Mouse (Mus musculus): ENCODE results near the gene Ptk7. TPM values are rescaled to one million over a fixed set of nuclear protein-coding genes. Genes with fewer than 3 reads are reported as not detected.
A peak's percentile ranks its signal among the peaks of the same experiment; 100 is the strongest.

Ptk7 gene
- total and polyA plus RNA-seq, 2 experiments from 2014 or later = 22.5 to 62.6 TPM

- Histone ChIP-seq H3K9ac (replicated peaks; ENCODE audit: low read length, poor library complexity, severe bottlenecking) (no peak overlapping the region), H3K9me3 (ENCODE audit: low read length) (no peaks in the 10 kb centered on the region), H3K4me2 (ENCODE audit: low read depth, low read length, poor library complexity, severe bottlenecking) (no peak overlapping the region), H3K27me3 (ENCODE audit: insufficient read depth, low read length) (no peaks in the 10 kb centered on the region), H3K4me1 (ENCODE audit: insufficient read depth, low read length) (no peaks in the 10 kb centered on the region), H3K4me3 (ENCODE audit: low read depth, low read length) (no peak overlapping the region), H3K36me3 (ENCODE audit: insufficient read depth, low read length) (peaks cover 25% of the 10 kb centered on the region), H3K27ac (ENCODE audit: low read depth, low read length) (no peak overlapping the region)
- 79% methylated on average over 19 of the region's 19 CpGs for WGBS
- DNase-seq (ENCODE audit: low spot score) = no peak
- ATAC-seq (ENCODE audit: low FRiP score) = no peak
- no peak for TF ChIP-seq CTCF (IDR thresholded peaks at IDR 0.05)
These were observed 37.9 kb downstream of the Ptk7 start for GRCm38 (mm10) chr17:46591406-46591805.

GRCm38 (mm10) chr17:46590439-46590838, 38.9 kb downstream of the Ptk7 start:
- ATAC-seq (ENCODE audit: low FRiP score) (no peak), DNase-seq (ENCODE audit: low spot score) (no peak)
- no peak for TF ChIP-seq CTCF (IDR thresholded peaks at IDR 0.05)
- no peaks in the 10 kb centered on the region for H3K27me3 ChIP-seq (ENCODE audit: insufficient read depth, low read length)
- peaks cover 32% of the 10 kb centered on the region for H3K36me3 ChIP-seq (ENCODE audit: insufficient read depth, low read length)
- WGBS = 93% methylated on average over 7 of the region's 7 CpGs
- H3K4me3 ChIP-seq (ENCODE audit: low read depth, low read length) = no peak overlapping the region
- no peaks in the 10 kb centered on the region for H3K4me1 ChIP-seq (ENCODE audit: insufficient read depth, low read length)
- H3K4me2 ChIP-seq (ENCODE audit: low read depth, low read length, poor library complexity, severe bottlenecking) = no peak overlapping the region
- H3K9me3 ChIP-seq (ENCODE audit: low read length) = no peaks in the 10 kb centered on the region
- no peak overlapping the region for H3K9ac ChIP-seq (replicated peaks; ENCODE audit: low read length, poor library complexity, severe bottlenecking)
- no peak overlapping the region for H3K27ac ChIP-seq (ENCODE audit: low read depth, low read length)

GRCm38 (mm10) chr17:46589635-46590314, 39.5 kb downstream of the Ptk7 start:
- Histone ChIP-seq H3K27me3 (ENCODE audit: insufficient read depth, low read length) (no peaks in the 10 kb centered on the region), H3K9ac (replicated peaks; ENCODE audit: low read length, poor library complexity, severe bottlenecking) (no peak overlapping the region), H3K4me2 (ENCODE audit: low read depth, low read length, poor library complexity, severe bottlenecking) (no peak overlapping the region), H3K27ac (ENCODE audit: low read depth, low read length) (no peak overlapping the region), H3K9me3 (ENCODE audit: low read length) (no peaks in the 10 kb centered on the region), H3K36me3 (ENCODE audit: insufficient read depth, low read length) (peaks cover 32% of the 10 kb centered on the region), H3K4me3 (ENCODE audit: low read depth, low read length) (no peak overlapping the region), H3K4me1 (ENCODE audit: insufficient read depth, low read length) (no peaks in the 10 kb centered on the region)
- WGBS = 90% methylated on average over 16 of the region's 16 CpGs
- 0 out of 2 replicates have a peak, but pooled peaks have one; percentile 5 for TF ChIP-seq CTCF (IDR thresholded peaks at IDR 0.05)
- ATAC-seq (ENCODE audit: low FRiP score) (no peak), DNase-seq (ENCODE audit: low spot score) (no peak)

GRCm38 (mm10) chr17:46588913-46589312, 40.4 kb downstream of the Ptk7 start:
- DNase-seq (ENCODE audit: low spot score) = no peak
- H3K9me3 ChIP-seq (ENCODE audit: low read length) = no peaks in the 10 kb centered on the region
- no peak overlapping the region for H3K4me2 ChIP-seq (ENCODE audit: low read depth, low read length, poor library complexity, severe bottlenecking)
- no peaks in the 10 kb centered on the region for H3K4me1 ChIP-seq (ENCODE audit: insufficient read depth, low read length)
- H3K4me3 ChIP-seq (ENCODE audit: low read depth, low read length) = no peak overlapping the region
- no peak overlapping the region for H3K9ac ChIP-seq (replicated peaks; ENCODE audit: low read length, poor library complexity, severe bottlenecking)
- peaks cover 32% of the 10 kb centered on the region for H3K36me3 ChIP-seq (ENCODE audit: insufficient read depth, low read length)
- TF ChIP-seq CTCF (IDR thresholded peaks at IDR 0.05) = no peak
- no peak overlapping the region for H3K27ac ChIP-seq (ENCODE audit: low read depth, low read length)
- H3K27me3 ChIP-seq (ENCODE audit: insufficient read depth, low read length) = no peaks in the 10 kb centered on the region
- no peak for ATAC-seq (ENCODE audit: low FRiP score)
- 91% methylated on average over 6 of the region's 6 CpGs for WGBS

- H3K9me3 ChIP-seq (ENCODE audit: low read length) = no peaks in the 10 kb centered on the region
- DNase-seq (ENCODE audit: low spot score) (no peak), ATAC-seq (ENCODE audit: low FRiP score) (no peak)
- H3K4me1 ChIP-seq (ENCODE audit: insufficient read depth, low read length) = no peaks in the 10 kb centered on the region
- no peak overlapping the region for H3K4me3 ChIP-seq (ENCODE audit: low read depth, low read length)
- H3K4me2 ChIP-seq (ENCODE audit: low read depth, low read length, poor library complexity, severe bottlenecking) = no peak overlapping the region
- no peaks in the 10 kb centered on the region for H3K27me3 ChIP-seq (ENCODE audit: insufficient read depth, low read length)
- H3K9ac ChIP-seq (replicated peaks; ENCODE audit: low read length, poor library complexity, severe bottlenecking) = no peak overlapping the region
- peaks cover 32% of the 10 kb centered on the region for H3K36me3 ChIP-seq (ENCODE audit: insufficient read depth, low read length)
- H3K27ac ChIP-seq (ENCODE audit: low read depth, low read length) = no peak overlapping the region
- TF ChIP-seq CTCF (IDR thresholded peaks at IDR 0.05) = no peak
- 88% methylated on average over 9 of the region's 9 CpGs for WGBS
These were observed 41.1 kb downstream of the Ptk7 start for GRCm38 (mm10) chr17:46588173-46588572.

- peaks cover 42% of the 10 kb centered on the region for H3K36me3 ChIP-seq (ENCODE audit: insufficient read depth, low read length)
- no peak overlapping the region for H3K9ac ChIP-seq (replicated peaks; ENCODE audit: low read length, poor library complexity, severe bottlenecking)
- H3K4me1 ChIP-seq (ENCODE audit: insufficient read depth, low read length) = no peaks in the 10 kb centered on the region
- H3K9me3 ChIP-seq (ENCODE audit: low read length) = no peaks in the 10 kb centered on the region
- no peak for TF ChIP-seq CTCF (IDR thresholded peaks at IDR 0.05)
- no peak overlapping the region for H3K4me2 ChIP-seq (ENCODE audit: low read depth, low read length, poor library complexity, severe bottlenecking)
- H3K4me3 ChIP-seq (ENCODE audit: low read depth, low read length) = no peak overlapping the region
- 94% methylated on average over 8 of the region's 8 CpGs for WGBS
- H3K27me3 ChIP-seq (ENCODE audit: insufficient read depth, low read length) = no peaks in the 10 kb centered on the region
- no peak overlapping the region for H3K27ac ChIP-seq (ENCODE audit: low read depth, low read length)
- DNase-seq (ENCODE audit: low spot score) (no peak), ATAC-seq (ENCODE audit: low FRiP score) (no peak)
These were observed 43.0 kb downstream of the Ptk7 start for GRCm38 (mm10) chr17:46586327-46586726.
